Mouse (Mus musculus): ENCODE results near the gene Mrps10. TPM values are rescaled to one million over a fixed set of nuclear protein-coding genes. Genes with fewer than 3 reads are reported as not detected.

The Mrps10 gene
- polyA plus RNA-seq, 1 experiment from 2014 or later, result 73.6 TPM

DNA sequence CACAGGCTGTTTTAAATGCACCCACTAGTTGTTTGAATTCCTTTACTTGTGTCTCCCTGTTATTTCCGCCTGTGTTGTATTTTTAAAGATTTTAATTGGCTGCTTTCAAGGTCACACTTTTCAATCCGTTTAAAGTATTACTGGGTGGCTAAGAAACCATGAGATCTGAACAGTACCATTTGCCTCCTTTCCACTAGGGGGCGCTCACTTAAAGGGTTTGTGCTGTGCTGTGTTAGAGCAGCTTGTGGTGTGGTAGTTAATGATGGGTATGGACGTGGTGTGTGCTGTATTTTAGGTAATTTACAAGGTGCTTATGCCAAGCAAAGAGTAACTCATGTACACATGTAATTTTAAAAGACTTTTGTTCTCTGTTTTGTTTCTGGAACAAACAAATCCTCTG is 2.8 kb downstream of the Mrps10 start:
- H3K9ac ChIP-seq (ENCODE audit: low read depth, low read length), result no peak overlapping the region
- no peak overlapping the region for H3K4me2 ChIP-seq (replicated peaks; ENCODE audit: low read depth, low read length)
- 0 out of 2 replicates have a peak, but pooled peaks cover 6% of the 10 kb centered on the region for H3K36me3 ChIP-seq (ENCODE audit: control insufficient read depth, insufficient read depth, low read length)
- H3K27ac ChIP-seq (ENCODE audit: low read depth, low read length), result no peak overlapping the region
- 17% methylated on average over 4 of the region's 4 CpGs for WGBS
- DNase-seq (ENCODE audit: low spot score) (peak; percentile 86), ATAC-seq (ENCODE audit: low FRiP score) (peak; percentile 64)
- H3K27me3 ChIP-seq (ENCODE audit: control insufficient read depth, insufficient read depth, low read length), result no peaks in the 10 kb centered on the region
- H3K4me3 ChIP-seq (ENCODE audit: low read depth, low read length), result no peak overlapping the region
- H3K9me3 ChIP-seq (ENCODE audit: control insufficient read depth, low read length), result no peaks in the 10 kb centered on the region
- H3K4me1 ChIP-seq (replicated peaks; ENCODE audit: control insufficient read depth, insufficient read depth, low read length), result no peaks in the 10 kb centered on the region

DNA sequence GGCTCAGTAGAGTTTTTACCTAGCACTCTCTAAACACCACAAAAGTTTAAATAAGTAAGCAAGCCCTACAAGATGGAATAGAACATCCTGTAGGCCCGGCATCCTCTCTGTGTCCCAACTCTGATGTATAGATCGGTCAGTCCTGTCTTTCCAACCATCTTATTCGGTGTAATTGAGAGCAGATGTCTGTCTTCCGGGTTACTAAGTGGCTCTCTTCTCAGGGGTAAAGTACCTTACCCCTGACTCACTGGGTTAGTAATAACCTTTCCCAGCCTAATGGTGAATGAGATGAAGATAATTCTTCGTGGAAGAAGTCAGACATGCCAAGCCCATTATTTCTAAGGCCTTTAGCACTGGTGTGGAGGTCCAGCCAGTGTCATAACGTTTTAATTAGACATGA is 5.3 kb downstream of the Mrps10 start:
- DNase-seq (ENCODE audit: low spot score) (no peak), ATAC-seq (ENCODE audit: low FRiP score) (no peak)
- Histone ChIP-seq H3K27me3 (ENCODE audit: control insufficient read depth, insufficient read depth, low read length) (no peaks in the 10 kb centered on the region), H3K27ac (ENCODE audit: low read depth, low read length) (no peak overlapping the region), H3K4me1 (replicated peaks; ENCODE audit: control insufficient read depth, insufficient read depth, low read length) (no peaks in the 10 kb centered on the region), H3K4me3 (ENCODE audit: low read depth, low read length) (no peak overlapping the region), H3K9me3 (ENCODE audit: control insufficient read depth, low read length) (no peaks in the 10 kb centered on the region), H3K9ac (ENCODE audit: low read depth, low read length) (no peak overlapping the region), H3K36me3 (ENCODE audit: control insufficient read depth, insufficient read depth, low read length) (peaks cover 6% of the 10 kb centered on the region; the same call in 1 of the 2 replicates), H3K4me2 (replicated peaks; ENCODE audit: low read depth, low read length) (no peak overlapping the region)
- 87% methylated on average over 6 of the region's 6 CpGs for WGBS

DNA sequence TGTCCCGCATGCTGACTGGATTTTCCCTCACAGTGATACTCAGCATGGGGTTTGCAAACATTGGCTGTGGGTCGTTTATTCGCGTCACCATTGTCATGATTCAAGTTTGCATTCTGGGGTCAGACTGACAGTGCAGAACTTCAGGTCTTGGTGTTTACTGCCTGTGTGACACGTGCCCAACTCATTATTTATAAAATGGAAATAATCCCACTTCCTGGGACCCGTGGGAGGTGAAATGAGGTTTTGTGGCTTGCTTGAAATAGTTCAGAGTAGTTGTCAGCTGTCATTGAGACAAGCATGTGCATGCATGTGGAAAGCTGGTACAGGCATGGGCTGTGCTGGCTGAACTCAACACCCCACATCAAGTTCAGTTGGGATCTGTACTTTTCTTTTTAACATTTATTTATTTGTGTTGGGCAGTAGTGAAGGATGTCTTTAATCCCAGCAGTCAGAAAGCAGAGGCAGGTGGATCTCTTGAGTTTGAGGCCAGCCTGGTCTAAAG is 8.1 kb downstream of the Mrps10 start:
- H3K4me3 ChIP-seq (ENCODE audit: low read depth, low read length), result no peak overlapping the region
- H3K27me3 ChIP-seq (ENCODE audit: control insufficient read depth, insufficient read depth, low read length), result no peaks in the 10 kb centered on the region
- ATAC-seq (ENCODE audit: low FRiP score) (no peak), DNase-seq (ENCODE audit: low spot score) (no peak)
- H3K27ac ChIP-seq (ENCODE audit: low read depth, low read length), result no peak overlapping the region
- H3K4me2 ChIP-seq (replicated peaks; ENCODE audit: low read depth, low read length), result no peak overlapping the region
- WGBS, result 92% methylated on average over 6 of the region's 6 CpGs
- no peaks in the 10 kb centered on the region for H3K9me3 ChIP-seq (ENCODE audit: control insufficient read depth, low read length)
- no peak overlapping the region for H3K9ac ChIP-seq (ENCODE audit: low read depth, low read length)
- peaks cover 9% of the 10 kb centered on the region; the same call in 1 of the 2 replicates for H3K36me3 ChIP-seq (ENCODE audit: control insufficient read depth, insufficient read depth, low read length)
- no peaks in the 10 kb centered on the region for H3K4me1 ChIP-seq (replicated peaks; ENCODE audit: control insufficient read depth, insufficient read depth, low read length)

DNA sequence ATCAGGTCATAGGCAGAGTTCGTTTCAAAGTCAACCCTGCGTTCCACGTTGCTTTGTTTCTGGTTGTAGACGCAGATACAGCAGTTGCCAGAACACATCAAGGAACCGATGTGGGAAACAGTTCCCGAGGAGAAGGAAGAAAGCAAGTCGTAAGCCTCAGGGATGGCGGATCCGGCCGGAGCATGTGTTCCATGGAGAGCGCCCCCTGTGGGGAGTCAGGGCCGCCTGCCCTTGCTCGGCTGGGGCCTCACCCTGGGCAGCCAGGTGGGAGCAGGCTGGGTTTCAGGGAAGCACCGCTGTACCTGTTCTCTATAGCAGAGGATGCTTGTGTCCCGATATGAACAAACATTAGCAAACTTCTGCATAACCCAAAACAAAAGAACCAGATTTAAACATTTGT is 9.4 kb downstream of the Mrps10 start:
- H3K4me2 ChIP-seq (replicated peaks; ENCODE audit: low read depth, low read length), result no peak overlapping the region
- peaks cover 9% of the 10 kb centered on the region; the same call in 1 of the 2 replicates for H3K36me3 ChIP-seq (ENCODE audit: control insufficient read depth, insufficient read depth, low read length)
- no peaks in the 10 kb centered on the region for H3K27me3 ChIP-seq (ENCODE audit: control insufficient read depth, insufficient read depth, low read length)
- no peak overlapping the region for H3K4me3 ChIP-seq (ENCODE audit: low read depth, low read length)
- H3K9ac ChIP-seq (ENCODE audit: low read depth, low read length), result no peak overlapping the region
- 87% methylated on average over 15 of the region's 15 CpGs for WGBS
- H3K4me1 ChIP-seq (replicated peaks; ENCODE audit: control insufficient read depth, insufficient read depth, low read length), result no peaks in the 10 kb centered on the region
- DNase-seq (ENCODE audit: low spot score) (no peak), ATAC-seq (ENCODE audit: low FRiP score) (no peak)
- H3K27ac ChIP-seq (ENCODE audit: low read depth, low read length), result no peak overlapping the region
- H3K9me3 ChIP-seq (ENCODE audit: control insufficient read depth, low read length), result no peaks in the 10 kb centered on the region

DNA sequence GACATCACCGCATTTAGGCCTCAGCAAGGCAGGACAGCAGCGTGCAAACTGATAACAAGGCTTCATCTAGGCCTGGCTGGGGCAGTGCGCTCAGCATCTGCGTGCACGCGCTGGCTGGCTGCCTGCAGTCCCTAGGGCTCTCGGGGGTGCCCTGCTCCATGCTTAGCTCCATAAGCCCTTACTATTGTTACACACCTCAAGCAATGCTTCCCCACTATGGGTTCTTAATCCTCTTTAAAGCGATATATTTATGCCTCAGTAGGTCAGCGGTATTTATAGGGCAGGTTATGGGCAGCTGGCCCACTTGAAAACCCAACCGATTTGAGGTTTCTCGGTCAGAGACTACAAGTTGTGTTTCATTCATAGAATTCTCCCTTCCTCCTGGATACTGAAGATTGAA is 13.2 kb downstream of the Mrps10 start:
- peaks cover 3% of the 10 kb centered on the region; the same call in 1 of the 2 replicates for H3K36me3 ChIP-seq (ENCODE audit: control insufficient read depth, insufficient read depth, low read length)

DNA sequence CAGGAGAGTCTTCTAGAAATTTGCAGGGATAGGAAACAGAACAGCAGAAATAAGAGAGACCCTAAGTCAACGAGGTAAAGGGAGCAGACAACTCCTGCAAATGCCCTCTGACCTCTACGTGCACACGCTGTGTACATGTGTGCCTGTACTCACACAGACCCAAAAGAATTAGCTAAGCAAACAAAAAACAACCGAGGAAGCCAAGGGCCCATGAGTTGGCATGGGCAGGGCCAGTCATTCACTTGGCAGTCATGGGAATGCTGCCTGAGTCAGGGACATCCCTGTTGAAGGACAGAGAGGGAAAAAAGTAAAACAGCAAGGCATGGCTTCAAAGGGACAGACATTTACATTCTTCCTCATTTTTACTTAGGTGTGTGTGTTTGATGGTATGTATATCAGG is 14.6 kb downstream of the Mrps10 start:
- DNase-seq (ENCODE audit: low spot score) (no peak), ATAC-seq (ENCODE audit: low FRiP score) (no peak)
- H3K9ac ChIP-seq (ENCODE audit: low read depth, low read length), result no peak overlapping the region
- H3K4me2 ChIP-seq (replicated peaks; ENCODE audit: low read depth, low read length), result no peak overlapping the region
- 86% methylated on average over 4 of the region's 4 CpGs for WGBS
- H3K27ac ChIP-seq (ENCODE audit: low read depth, low read length), result no peak overlapping the region
- no peak overlapping the region for H3K4me3 ChIP-seq (ENCODE audit: low read depth, low read length)
- no peaks in the 10 kb centered on the region for H3K4me1 ChIP-seq (replicated peaks; ENCODE audit: control insufficient read depth, insufficient read depth, low read length)
- H3K9me3 ChIP-seq (ENCODE audit: control insufficient read depth, low read length), result no peaks in the 10 kb centered on the region
- no peaks in the 10 kb centered on the region for H3K27me3 ChIP-seq (ENCODE audit: control insufficient read depth, insufficient read depth, low read length)
- peaks cover 3% of the 10 kb centered on the region; the same call in 1 of the 2 replicates for H3K36me3 ChIP-seq (ENCODE audit: control insufficient read depth, insufficient read depth, low read length)

More for the DNA sequence above, 13.2 kb downstream of the Mrps10 start:
- no peaks in the 10 kb centered on the region for H3K9me3 ChIP-seq (ENCODE audit: control insufficient read depth, low read length)
- no peaks in the 10 kb centered on the region for H3K4me1 ChIP-seq (replicated peaks; ENCODE audit: control insufficient read depth, insufficient read depth, low read length)
- no peak overlapping the region for H3K4me3 ChIP-seq (ENCODE audit: low read depth, low read length)
- ATAC-seq (ENCODE audit: low FRiP score) (no peak), DNase-seq (ENCODE audit: low spot score) (no peak)
- H3K9ac ChIP-seq (ENCODE audit: low read depth, low read length), result no peak overlapping the region
- no peak overlapping the region for H3K27ac ChIP-seq (ENCODE audit: low read depth, low read length)
- 85% methylated on average over 11 of the region's 11 CpGs for WGBS
- no peaks in the 10 kb centered on the region for H3K27me3 ChIP-seq (ENCODE audit: control insufficient read depth, insufficient read depth, low read length)
- no peak overlapping the region for H3K4me2 ChIP-seq (replicated peaks; ENCODE audit: low read depth, low read length)

DNA sequence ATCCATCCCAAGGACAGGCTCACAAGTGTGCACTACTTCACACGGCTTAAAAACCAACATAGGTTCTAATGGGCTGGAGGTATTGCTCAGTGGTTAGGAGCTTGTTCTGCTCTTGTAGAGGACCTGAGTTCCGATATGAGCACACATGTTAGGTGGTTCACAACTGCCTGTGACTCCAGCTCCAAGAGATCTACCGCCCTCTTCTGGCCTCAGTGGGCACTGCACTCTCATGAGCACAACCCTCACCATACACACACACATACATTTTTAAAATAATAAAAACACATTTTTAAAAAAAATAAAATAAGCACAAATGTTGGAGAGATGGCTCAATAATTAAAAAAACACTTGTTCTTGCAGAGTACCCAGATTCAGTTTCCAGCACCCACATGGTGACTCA is 15.4 kb downstream of the Mrps10 start:
- DNase-seq (ENCODE audit: low spot score) (no peak), ATAC-seq (ENCODE audit: low FRiP score) (no peak)
- H3K27me3 ChIP-seq (ENCODE audit: control insufficient read depth, insufficient read depth, low read length), result no peaks in the 10 kb centered on the region
- H3K9me3 ChIP-seq (ENCODE audit: control insufficient read depth, low read length), result no peaks in the 10 kb centered on the region
- H3K4me3 ChIP-seq (ENCODE audit: low read depth, low read length), result no peak overlapping the region
- no peak overlapping the region for H3K4me2 ChIP-seq (replicated peaks; ENCODE audit: low read depth, low read length)
- H3K27ac ChIP-seq (ENCODE audit: low read depth, low read length), result no peak overlapping the region
- H3K4me1 ChIP-seq (replicated peaks; ENCODE audit: control insufficient read depth, insufficient read depth, low read length), result no peaks in the 10 kb centered on the region
- H3K9ac ChIP-seq (ENCODE audit: low read depth, low read length), result no peak overlapping the region
- 91% methylated on average over 3 of the region's 3 CpGs for WGBS
- H3K36me3 ChIP-seq (ENCODE audit: control insufficient read depth, insufficient read depth, low read length), result peaks cover 2% of the 10 kb centered on the region; the same call in 1 of the 2 replicates

DNA sequence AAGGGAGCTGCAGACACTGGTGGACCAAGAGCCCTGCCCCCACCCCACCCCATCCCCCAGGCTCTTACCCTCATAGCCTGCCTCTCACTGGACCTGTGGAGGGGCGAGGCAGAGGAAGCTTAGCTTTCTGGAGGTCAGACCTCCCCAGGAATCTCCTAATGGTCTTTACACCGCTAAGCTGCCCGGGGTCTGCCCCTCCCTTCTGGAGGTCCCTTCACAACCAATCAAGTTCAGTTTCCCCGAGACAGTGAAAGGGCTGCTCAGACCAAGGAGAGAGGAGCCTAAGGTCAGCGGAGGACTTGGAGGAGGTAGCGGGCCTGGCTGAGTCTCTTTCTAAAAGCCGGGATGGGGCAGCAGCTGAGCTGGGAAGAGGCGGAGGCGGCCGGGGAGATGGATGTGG is 16.5 kb downstream of the Mrps10 start, which contains the start of gene Guca1b:
Gene Guca1b, plus strand, starts transcription at position 249 of the 400 bp plus-strand sequence.
- no peak for DNase-seq (ENCODE audit: low spot score)
- no peak for ATAC-seq (ENCODE audit: low FRiP score)
- WGBS, result 43% methylated on average over 10 of the region's 10 CpGs
- Histone ChIP-seq H3K9ac (ENCODE audit: low read depth, low read length) (no peak within 1 kb of the TSS), H3K27me3 (ENCODE audit: control insufficient read depth, insufficient read depth, low read length) (no peaks in the 10 kb centered on the region), H3K4me2 (replicated peaks; ENCODE audit: low read depth, low read length) (no peak within 1 kb of the TSS), H3K4me3 (ENCODE audit: low read depth, low read length) (no peak within 1 kb of the TSS), H3K4me1 (replicated peaks; ENCODE audit: control insufficient read depth, insufficient read depth, low read length) (no peaks in the 10 kb centered on the region), H3K36me3 (ENCODE audit: control insufficient read depth, insufficient read depth, low read length) (no peaks in the 10 kb centered on the region), H3K9me3 (ENCODE audit: control insufficient read depth, low read length) (no peaks in the 10 kb centered on the region), H3K27ac (ENCODE audit: low read depth, low read length) (no peak within 1 kb of the TSS)

DNA sequence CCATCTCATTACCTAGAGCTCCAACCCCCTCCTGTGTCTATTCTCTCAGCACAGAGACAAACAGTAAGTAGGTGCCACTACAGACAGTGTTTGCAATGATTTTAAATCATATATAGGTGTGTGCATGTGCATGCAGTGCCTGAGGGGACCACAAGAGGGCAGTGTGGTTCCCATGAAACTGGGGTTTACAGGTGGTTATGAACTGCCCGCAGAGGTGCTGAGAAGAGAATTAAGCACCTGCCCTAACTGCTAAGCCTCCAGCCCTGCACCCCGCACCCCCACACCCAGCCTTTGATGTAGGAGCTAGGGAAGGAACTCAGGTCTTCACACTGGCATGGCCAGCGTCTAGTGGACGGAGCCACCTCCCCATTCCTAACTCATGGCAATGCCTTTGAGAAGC is 18.0 kb downstream of the Mrps10 start:
- Histone ChIP-seq H3K4me3 (ENCODE audit: low read depth, low read length) (no peak overlapping the region), H3K36me3 (ENCODE audit: control insufficient read depth, insufficient read depth, low read length) (no peaks in the 10 kb centered on the region), H3K4me1 (replicated peaks; ENCODE audit: control insufficient read depth, insufficient read depth, low read length) (no peaks in the 10 kb centered on the region), H3K27ac (ENCODE audit: low read depth, low read length) (no peak overlapping the region), H3K4me2 (replicated peaks; ENCODE audit: low read depth, low read length) (no peak overlapping the region), H3K9me3 (ENCODE audit: control insufficient read depth, low read length) (no peaks in the 10 kb centered on the region), H3K9ac (ENCODE audit: low read depth, low read length) (no peak overlapping the region), H3K27me3 (ENCODE audit: control insufficient read depth, insufficient read depth, low read length) (no peaks in the 10 kb centered on the region)
- DNase-seq (ENCODE audit: low spot score) (peak; percentile 59), ATAC-seq (ENCODE audit: low FRiP score) (no peak)
- 68% methylated on average over 4 of the region's 4 CpGs for WGBS
